Mouse (Mus musculus) G1E (cell line): ENCODE data around the gene Atp13a1. TPM values are rescaled to one million over a fixed set of nuclear protein-coding genes. Genes with fewer than 3 reads are reported as not detected.

ENCODE experiments used
- ATAC-seq: 2 replicates; pipeline ENCODE4 v1.8.0; 2016; ENCODE audit warnings: mild to moderate bottlenecking; ENCODE audit not compliant: insufficient number of reproducible peaks, poor library complexity, low FRiP score, severe bottlenecking; ENCODE audit errors: extremely low read depth
- DNase-seq: peaks from one replicate; pipeline ENCODE4 v3.0.0; 2012; ENCODE audit warnings: low spot score
- H3K27me3 ChIP-seq: 2 replicates; pipeline ENCODE4 v1.6.1; 2012; ENCODE audit warnings: mild to moderate bottlenecking, low read length, inconsistent platforms; ENCODE audit not compliant: insufficient read depth
- H3K36me3 ChIP-seq: replicated peaks from 2 replicates; pipeline ENCODE3; 2012; ENCODE audit warnings: mild to moderate bottlenecking, inconsistent platforms
- H3K4me1 ChIP-seq: 2 replicates; pipeline ENCODE4 v1.6.1; 2012; ENCODE audit warnings: low read depth, low read length, inconsistent platforms, mixed read lengths; ENCODE audit not compliant: insufficient read depth
- H3K4me3 ChIP-seq: 2 replicates; pipeline ENCODE4 v1.5.1; 2012; ENCODE audit warnings: low read depth, mild to moderate bottlenecking, inconsistent platforms, low read length, moderate library complexity, mixed read lengths
- H3K9me3 ChIP-seq: replicated peaks from 2 replicates; pipeline ENCODE4 v1.6.1; 2012; ENCODE audit warnings: inconsistent platforms
- CTCF ChIP-seq: IDR thresholded peaks from 2 replicates; pipeline ENCODE4 v1.5.1; 2012; ENCODE audit warnings: low read depth, low read length, inconsistent platforms, mixed read lengths
- GATA1 ChIP-seq: IDR thresholded peaks from 2 replicates; pipeline ENCODE4 v1.6.1; 2012; ENCODE audit warnings: borderline replicate concordance, low read length, inconsistent platforms, mixed read lengths
- GATA2 ChIP-seq: IDR thresholded peaks from 2 replicates; pipeline ENCODE4 v1.6.1; 2012; ENCODE audit warnings: low read depth, low read length, inconsistent platforms, borderline replicate concordance
- POLR2AphosphoS5 ChIP-seq: IDR thresholded peaks from 2 replicates; pipeline ENCODE4 v1.6.1; 2012; ENCODE audit warnings: low read depth, low read length, inconsistent platforms; ENCODE audit not compliant: insufficient replicate concordance
- TAL1 ChIP-seq: conservative IDR thresholded peaks from 2 replicates; pipeline ENCODE4 v1.6.1; 2012; ENCODE audit warnings: low read depth, low read length, inconsistent platforms, mixed read lengths
- polyA plus RNA-seq: library from polyadenylated mRNA; stranded (reverse); fragments of >175 nt; gene quantifications from 2 replicates; pipeline ENCODE4 v1.2.3, GENCODE M21; 2012
- total RNA-seq, 2 experiments: library from RNA; stranded (forward) in 1 of 2; stranded (reverse) in 1 of 2; fragments of 200-1000 nt in 1 of 2; fragments of >200 nt in 1 of 2; fragmentation: Nextera tagmentation in 1 of 2; gene quantifications; 2 replicates each; pipeline ENCODE4 v1.2.3; 2014 to 2017

Gene Atp13a1
- total and polyA plus RNA-seq, 3 experiments, result 17.8 to 43.6 (median 27.8) TPM

- H3K27me3 ChIP-seq, result no peaks in the 10 kb centered on the region
- ATAC-seq (no peak), DNase-seq (no peak)
- no peak for TF ChIP-seq GATA2
- no peak for TF ChIP-seq CTCF
- no peak for TF ChIP-seq POLR2AphosphoS5
- no peak for TF ChIP-seq GATA1
- no peak for TF ChIP-seq TAL1
- peaks cover 22% of the 10 kb centered on the region for H3K4me1 ChIP-seq
- H3K4me3 ChIP-seq, result no peak overlapping the region
- no peaks in the 10 kb centered on the region for H3K9me3 ChIP-seq
- no peaks in the 10 kb centered on the region for H3K36me3 ChIP-seq
These were observed 58.0 kb downstream of the Atp13a1 start for GRCm38 (mm10) chr8:69848951-69849350.

DNA sequence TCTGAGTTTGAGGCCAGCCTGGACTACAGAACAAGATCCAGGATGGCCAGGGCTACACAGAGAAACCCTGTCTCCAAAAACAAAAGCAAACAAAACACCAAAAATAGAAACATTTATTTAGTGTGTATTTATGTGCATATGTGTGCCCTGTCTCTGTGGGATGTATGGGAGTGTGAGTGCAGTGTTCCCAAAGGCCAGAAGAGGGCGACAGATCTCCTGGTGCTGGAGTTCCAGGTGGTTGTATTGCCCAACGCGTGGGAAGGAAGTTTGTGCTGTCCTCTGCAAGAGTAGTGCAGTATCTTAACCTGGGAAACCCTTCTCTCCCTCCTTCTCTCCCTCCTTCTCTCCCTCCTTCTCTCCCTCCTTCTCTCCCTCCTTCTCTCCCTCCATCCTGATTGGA lies 58.9 kb downstream of the Atp13a1 start:
- Histone ChIP-seq H3K4me3 (no peak overlapping the region), H3K27me3 (no peaks in the 10 kb centered on the region), H3K36me3 (no peaks in the 10 kb centered on the region), H3K9me3 (no peaks in the 10 kb centered on the region), H3K4me1 (peaks cover 20% of the 10 kb centered on the region)
- no peak for TF ChIP-seq TAL1
- TF ChIP-seq GATA2, result no peak
- no peak for TF ChIP-seq CTCF
- TF ChIP-seq GATA1, result no peak
- TF ChIP-seq POLR2AphosphoS5, result no peak
- no peak for ATAC-seq
- DNase-seq, result no peak

- TF ChIP-seq GATA2 (no peak), TAL1 (no peak), CTCF (no peak), POLR2AphosphoS5 (no peak), GATA1 (no peak)
- Histone ChIP-seq H3K4me1 (peaks cover 18% of the 10 kb centered on the region), H3K36me3 (no peaks in the 10 kb centered on the region), H3K27me3 (peaks cover 4% of the 10 kb centered on the region; the same call in 1 of the 2 replicates), H3K9me3 (no peaks in the 10 kb centered on the region), H3K4me3 (no peak overlapping the region; the same call in 1 of the 2 replicates)
- ATAC-seq (0 out of 2 replicates have a peak, but pooled peaks have one; percentile 15), DNase-seq (peak; percentile 40)
These were observed 60.1 kb downstream of the Atp13a1 start for GRCm38 (mm10) chr8:69850926-69851506.

GRCm38 (mm10) chr8:69853869-69854268 lies 62.9 kb downstream of the Atp13a1 start:
- peaks cover 10% of the 10 kb centered on the region; the same call in 1 of the 2 replicates for H3K27me3 ChIP-seq
- H3K36me3 ChIP-seq, result no peaks in the 10 kb centered on the region
- no peak overlapping the region for H3K4me3 ChIP-seq
- peaks cover 16% of the 10 kb centered on the region for H3K4me1 ChIP-seq
- no peaks in the 10 kb centered on the region for H3K9me3 ChIP-seq
- DNase-seq (no peak), ATAC-seq (no peak)
- TF ChIP-seq CTCF (no peak), GATA2 (no peak), POLR2AphosphoS5 (no peak), GATA1 (no peak), TAL1 (no peak)

Other genes with a start within 250 kb of the Atp13a1 start
- gene Zfp868, start 165.6 kb upstream of the Atp13a1 start, total RNA-seq (2014; fragmentation: Nextera tagmentation), result 52.1 and 63.8 TPM in 2 replicates
- gene Zfp868, start 165.6 kb upstream of the Atp13a1 start, total RNA-seq (2017), result 27.4 and 28.5 TPM in 2 replicates
- gene Zfp868, start 165.6 kb upstream of the Atp13a1 start, polyA plus RNA-seq, result 1.0 and 1.6 TPM in 2 replicates
- gene Zfp964, start 136.7 kb upstream of the Atp13a1 start, total RNA-seq (2014; fragmentation: Nextera tagmentation), result 0.29 and 0.53 TPM in 2 replicates
- 0.16 and 0.29 TPM in 2 replicates for gene Zfp964, start 136.7 kb upstream of the Atp13a1 start, total RNA-seq (2017)
- gene Zfp964, start 136.7 kb upstream of the Atp13a1 start, polyA plus RNA-seq, result not detected in 2 replicates
- 34.8 and 41.2 TPM in 2 replicates for gene Zfp869, start 80.4 kb upstream of the Atp13a1 start, total RNA-seq (2014; fragmentation: Nextera tagmentation)
- 33.6 and 37.9 TPM in 2 replicates for gene Zfp869, start 80.4 kb upstream of the Atp13a1 start, total RNA-seq (2017)
- 1.3 and 1.4 TPM in 2 replicates for gene Zfp869, start 80.4 kb upstream of the Atp13a1 start, polyA plus RNA-seq
- gene Zfp963, start 41.2 kb upstream of the Atp13a1 start, total RNA-seq (2014; fragmentation: Nextera tagmentation), result 13.4 and 16.4 TPM in 2 replicates
- 6.7 and 7.5 TPM in 2 replicates for gene Zfp963, start 41.2 kb upstream of the Atp13a1 start, total RNA-seq (2017)
- gene Zfp963, start 41.2 kb upstream of the Atp13a1 start, polyA plus RNA-seq, result 0.45 and 0.51 TPM in 2 replicates
- not detected in 2 replicates for gene Gm20422, start 16.3 kb upstream of the Atp13a1 start, total RNA-seq (2014; fragmentation: Nextera tagmentation)
- 0.38 TPM in 1 of 2 replicates, not detected in the other for gene Gm20422, start 16.3 kb upstream of the Atp13a1 start, total RNA-seq (2017)
- 0.99 and 1.4 TPM in 2 replicates for gene Gm20422, start 16.3 kb upstream of the Atp13a1 start, polyA plus RNA-seq
- gene Zfp866, start within 50 bp of the Atp13a1 start, total RNA-seq (2014; fragmentation: Nextera tagmentation), result 32.8 and 36.6 TPM in 2 replicates
- gene Zfp866, start within 50 bp of the Atp13a1 start, total RNA-seq (2017), result 35.3 and 35.4 TPM in 2 replicates
- 1.2 and 1.9 TPM in 2 replicates for gene Zfp866, start within 50 bp of the Atp13a1 start, polyA plus RNA-seq
- gene Gmip, start 17.5 kb downstream of the Atp13a1 start, total RNA-seq (2014; fragmentation: Nextera tagmentation), result 60.0 and 61.2 TPM in 2 replicates
- 45.2 and 48.0 TPM in 2 replicates for gene Gmip, start 17.5 kb downstream of the Atp13a1 start, total RNA-seq (2017)
- gene Gmip, start 17.5 kb downstream of the Atp13a1 start, polyA plus RNA-seq, result 53.2 and 85.2 TPM in 2 replicates
- 2.5 and 4.3 TPM in 2 replicates for gene Lpar2, start 31.3 kb downstream of the Atp13a1 start, total RNA-seq (2014; fragmentation: Nextera tagmentation)
- gene Lpar2, start 31.3 kb downstream of the Atp13a1 start, total RNA-seq (2017), result 1.5 and 1.8 TPM in 2 replicates
- 0.65 and 0.69 TPM in 2 replicates for gene Lpar2, start 31.3 kb downstream of the Atp13a1 start, polyA plus RNA-seq
- 2.0 and 2.2 TPM in 2 replicates for gene Pbx4, start 41.3 kb downstream of the Atp13a1 start, total RNA-seq (2014; fragmentation: Nextera tagmentation)
- 3.7 and 4.4 TPM in 2 replicates for gene Pbx4, start 41.3 kb downstream of the Atp13a1 start, total RNA-seq (2017)
- 2.0 and 2.8 TPM in 2 replicates for gene Pbx4, start 41.3 kb downstream of the Atp13a1 start, polyA plus RNA-seq
- gene Cilp2, start 96.5 kb downstream of the Atp13a1 start, total RNA-seq (2014; fragmentation: Nextera tagmentation), result not detected in 2 replicates
- under 0.01 TPM in 1 of 2 replicates, not detected in the other for gene Cilp2, start 96.5 kb downstream of the Atp13a1 start, total RNA-seq (2017)
- 0.01 and 0.03 TPM in 2 replicates for gene Cilp2, start 96.5 kb downstream of the Atp13a1 start, polyA plus RNA-seq
- not detected in 2 replicates for gene Tssk6, start 111.0 kb downstream of the Atp13a1 start, total RNA-seq (2014; fragmentation: Nextera tagmentation)
- gene Tssk6, start 111.0 kb downstream of the Atp13a1 start, total RNA-seq (2017), result 0.22 TPM in 1 of 2 replicates, not detected in the other
- 0.12 and 0.15 TPM in 2 replicates for gene Tssk6, start 111.0 kb downstream of the Atp13a1 start, polyA plus RNA-seq
- gene Ndufa13, start 111.4 kb downstream of the Atp13a1 start, total RNA-seq (2014; fragmentation: Nextera tagmentation), result 64.6 and 85.0 TPM in 2 replicates
- 111 and 124 TPM in 2 replicates for gene Ndufa13, start 111.4 kb downstream of the Atp13a1 start, total RNA-seq (2017)
- gene Ndufa13, start 111.4 kb downstream of the Atp13a1 start, polyA plus RNA-seq, result 119 and 158 TPM in 2 replicates
- 7.3 TPM in 1 of 2 replicates, not detected in the other for gene Yjefn3, start 111.5 kb downstream of the Atp13a1 start, total RNA-seq (2014; fragmentation: Nextera tagmentation)
- 2.1 TPM in 2 replicates for gene Yjefn3, start 111.5 kb downstream of the Atp13a1 start, total RNA-seq (2017)
- gene Yjefn3, start 111.5 kb downstream of the Atp13a1 start, polyA plus RNA-seq, result 1.8 and 2.3 TPM in 2 replicates
- 99.3 and 101 TPM in 2 replicates for gene Gatad2a, start 205.2 kb downstream of the Atp13a1 start, total RNA-seq (2014; fragmentation: Nextera tagmentation)
- 44.4 and 52.2 TPM in 2 replicates for gene Gatad2a, start 205.2 kb downstream of the Atp13a1 start, total RNA-seq (2017)
- gene Gatad2a, start 205.2 kb downstream of the Atp13a1 start, polyA plus RNA-seq, result 104 and 139 TPM in 2 replicates